Mouse (Mus musculus) brown adipose tissue, adult 24 weeks (tissue): Measurements from ENCODE around the gene Brd3. TPM values are rescaled to one million over a fixed set of nuclear protein-coding genes. Genes with fewer than 3 reads are reported as not detected.

Experiments
- polyA plus RNA-seq: library from polyadenylated mRNA; stranded (reverse); fragments of >200 nt; gene quantifications from 2 replicates; pipeline ENCODE4 v1.2.4, GENCODE M21; 2012; ENCODE audit not compliant: missing spikeins, insufficient read depth, insufficient read length

Gene Brd3
- polyA plus RNA-seq, 1 experiment = 19.3 TPM

Other genes with a start within 250 kb of the Brd3 start
- gene Vav2, start 80.6 kb downstream of the Brd3 start, polyA plus RNA-seq = 6.6 and 8.0 TPM in 2 replicates
- gene Brd3os, start 65.3 kb downstream of the Brd3 start, polyA plus RNA-seq = 0.79 TPM in 1 of 2 replicates, not detected in the other
- gene Wdr5, start 7.5 kb upstream of the Brd3 start, polyA plus RNA-seq = 10.2 and 14.6 TPM in 2 replicates
- 23.1 and 24.1 TPM in 2 replicates for gene Rxra, start 168.8 kb upstream of the Brd3 start, polyA plus RNA-seq